Mouse (Mus musculus) liver, adult 2 months (tissue): Measurements from ENCODE around the gene Gm17662.

Experiments used
- CTCF ChIP-seq: fragments of 200-500 bp; IDR thresholded peaks from 2 replicates; pipeline ENCODE4 v1.5.1; 2011; ENCODE audit warnings: low read depth, low read length, control low read depth
- POLR2A ChIP-seq: fragments of 200-500 bp; IDR thresholded peaks from 2 replicates; pipeline ENCODE4 v1.6.1; 2011; ENCODE audit warnings: low read length, control low read depth; ENCODE audit not compliant: insufficient read depth; ENCODE audit errors: extremely low read depth

DNA sequence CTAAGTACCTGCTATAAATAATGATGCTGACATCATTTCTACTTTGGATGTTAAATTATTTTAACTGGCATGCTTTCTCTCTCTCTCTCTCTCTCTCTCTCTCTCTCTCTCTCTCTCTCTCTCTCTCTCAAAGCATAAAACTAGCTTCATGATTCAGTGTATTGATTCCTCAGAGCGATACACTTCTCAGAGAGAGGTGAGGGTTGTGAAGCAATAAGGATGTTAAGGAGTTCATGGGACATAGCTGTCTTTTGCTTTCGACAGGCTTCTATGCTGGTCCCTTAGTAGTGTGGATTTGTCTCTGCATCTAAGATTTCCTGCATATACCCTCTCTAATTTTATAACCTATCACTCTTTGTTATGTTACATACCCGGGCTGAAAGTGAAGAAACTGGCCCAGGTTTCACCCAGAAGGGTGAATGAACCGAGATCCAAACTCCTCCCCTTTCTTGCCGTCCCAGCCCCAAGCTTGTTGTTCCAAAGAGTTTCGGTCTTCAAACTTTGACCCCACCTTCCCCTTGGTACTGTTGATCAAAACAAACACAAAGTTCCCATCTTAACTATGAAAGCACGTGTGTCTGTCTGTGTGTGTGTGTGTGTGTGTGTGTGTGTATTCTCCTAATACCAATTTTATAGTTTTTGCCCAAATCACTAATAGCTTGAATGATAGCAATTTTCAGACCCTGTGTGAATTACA is 32.6 kb upstream of the Gm17662 start:
- TF ChIP-seq CTCF, result no peak
- TF ChIP-seq POLR2A, result no peak
